Mouse (Mus musculus): Measurements from ENCODE around the gene Fbln2.

DNA sequence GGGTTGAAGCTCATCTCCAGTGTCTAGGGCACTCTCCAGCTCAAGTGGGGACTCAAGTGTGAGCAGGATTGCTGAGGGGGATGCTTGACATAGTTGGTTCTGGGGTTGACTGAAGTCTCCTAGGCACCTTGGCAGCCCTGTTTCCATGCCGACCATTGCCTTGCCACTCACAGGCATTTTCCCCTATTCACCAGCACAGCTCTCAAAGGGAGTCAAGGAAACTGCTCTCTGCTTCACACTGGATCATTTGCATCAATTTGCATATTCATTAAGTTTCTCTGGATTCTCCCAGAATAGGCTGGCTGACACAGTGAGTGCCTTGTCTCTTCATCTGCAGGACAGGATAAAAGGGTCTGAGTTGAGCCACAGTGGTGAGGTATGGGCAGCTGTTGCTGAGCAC lies 89.6 kb downstream of the Fbln2 start:
- TF ChIP-seq GATA1 (IDR thresholded peaks at IDR 0.05; ENCODE audit: borderline replicate concordance, low read length), result no peak
- no peak for TF ChIP-seq FLI1 (IDR thresholded peaks at IDR 0.05; ENCODE audit: low read length)
